Mouse (Mus musculus): ENCODE data around the gene Plaur. TPM values are rescaled to one million over a fixed set of nuclear protein-coding genes. Genes with fewer than 3 reads are reported as not detected.
A peak's percentile ranks its signal among the peaks of the same experiment; 100 is the strongest.
"Not testable (repeated sequence)": the region's sequence is repeated elsewhere in the genome, so short reads cannot be mapped to it uniquely, and the experiment has no call there.

The Plaur gene
- total RNA-seq, 2 experiments from 2014 or later = 2.6 to 3.4 TPM

- no peak for DNase-seq
Observed at GRCm38 (mm10) chr7:24507726-24508114, 45.4 kb downstream of the Plaur start.

DNA sequence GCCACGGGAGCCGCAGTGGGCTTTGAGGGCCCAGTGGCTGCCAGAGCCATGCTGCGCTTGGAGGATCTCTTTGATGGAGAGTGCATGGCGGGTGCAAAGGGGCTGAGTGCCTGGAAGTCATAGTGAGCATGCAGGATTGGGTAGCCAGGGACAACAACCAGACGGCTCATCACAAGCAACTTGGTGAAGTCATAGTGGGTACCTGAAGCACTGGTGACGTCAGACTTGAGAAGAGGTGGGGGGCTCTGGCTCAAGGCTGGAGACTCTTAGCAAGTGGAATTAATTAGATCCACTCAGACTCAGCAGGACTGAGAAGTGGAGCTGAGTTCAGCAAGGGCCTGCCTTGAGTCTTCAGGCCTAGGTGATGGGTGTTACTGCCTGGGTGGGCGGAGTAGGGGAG lies 50.1 kb downstream of the Plaur start, which contains the start of gene AC161166.1:
AC161166.1 (minus strand) TSS at position 101 of the 400 bp plus-strand sequence.
- DNase-seq = no peak

DNA sequence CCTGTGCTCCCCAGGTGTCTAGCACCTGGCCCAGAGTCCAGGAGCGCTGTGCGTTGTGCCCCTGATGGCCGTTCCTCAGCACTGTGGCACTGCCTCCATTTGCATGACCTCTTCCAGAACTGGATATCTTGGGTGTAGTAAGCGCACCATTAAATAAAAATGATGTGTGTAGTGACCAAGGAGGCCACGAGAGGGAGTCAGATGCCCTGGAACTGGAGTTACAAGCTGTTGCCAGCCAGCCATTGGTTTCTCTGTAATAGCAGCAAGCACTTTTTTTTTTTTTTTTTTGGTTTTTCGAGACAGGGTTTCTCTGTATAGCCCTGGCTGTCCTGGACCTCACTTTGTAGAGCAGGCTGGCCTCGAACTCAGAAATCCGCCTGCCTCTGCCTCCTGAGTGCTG lies 54.0 kb downstream of the Plaur start:
- not testable (repeated sequence) for DNase-seq

DNA sequence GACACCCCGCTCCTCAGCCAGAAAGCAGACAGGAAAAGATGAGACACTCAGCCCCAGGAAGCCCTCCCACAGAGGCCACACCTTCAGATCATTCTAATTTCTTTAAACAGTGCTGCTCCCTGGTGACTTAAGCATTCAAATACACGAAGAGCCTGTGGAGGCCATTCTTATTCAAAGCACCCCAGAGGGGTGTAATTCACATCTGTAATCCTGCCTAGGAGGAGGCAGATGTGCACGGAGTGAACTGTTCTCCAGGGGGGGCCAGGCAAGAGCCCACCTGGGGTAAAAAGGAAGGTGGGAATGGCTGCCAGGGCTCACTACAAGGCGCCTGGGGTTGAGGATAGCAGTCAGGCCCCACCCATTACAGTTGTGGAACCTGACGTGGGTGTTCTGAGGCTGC lies 54.8 kb downstream of the Plaur start:
- DNase-seq = no peak

GRCm38 (mm10) chr7:24517654-24518053 lies 55.4 kb downstream of the Plaur start:
- peak in 1 of 2 experiments; percentile 49 for DNase-seq

DNA sequence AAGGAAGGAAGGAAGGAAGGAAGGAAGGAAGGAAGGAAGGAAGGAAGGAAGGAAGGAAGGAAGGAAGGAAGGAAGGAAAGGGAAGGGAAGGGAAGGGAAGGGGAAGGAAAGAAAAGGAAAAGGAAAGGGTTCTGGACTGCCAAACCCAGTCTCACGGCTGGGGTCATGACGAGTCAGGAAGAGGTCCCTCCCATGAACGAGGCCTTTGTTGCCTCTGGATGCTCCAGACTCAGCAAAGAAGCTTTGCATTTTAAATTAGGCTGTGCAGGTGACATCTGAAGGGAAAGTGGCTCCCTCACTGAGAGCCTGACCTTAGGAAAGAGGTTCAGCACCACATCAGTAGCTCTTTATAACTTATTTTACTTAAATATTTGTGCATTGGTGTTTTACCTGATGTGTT lies 56.8 kb downstream of the Plaur start:
- DNase-seq = no peak

DNA sequence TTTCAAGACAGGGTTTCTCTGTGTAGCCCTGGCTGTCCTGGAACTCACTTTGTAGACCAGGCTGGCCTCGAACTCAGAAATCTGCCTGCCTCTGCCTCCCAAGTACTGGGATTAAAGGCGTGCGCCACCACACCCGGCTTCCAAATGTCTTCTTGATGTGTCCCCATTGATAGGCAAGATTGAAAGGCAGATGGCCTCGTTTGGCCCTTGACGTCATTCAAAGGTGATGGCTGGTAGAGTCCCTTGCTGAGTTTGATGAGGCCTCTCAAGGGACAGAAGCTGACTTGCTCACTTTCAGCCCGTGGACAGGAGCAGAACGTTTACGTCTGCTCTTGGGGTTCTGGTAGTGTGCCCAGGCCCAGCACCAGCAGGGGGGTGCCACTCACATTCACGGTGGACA lies 57.8 kb downstream of the Plaur start:
- not testable (repeated sequence) for DNase-seq

DNA sequence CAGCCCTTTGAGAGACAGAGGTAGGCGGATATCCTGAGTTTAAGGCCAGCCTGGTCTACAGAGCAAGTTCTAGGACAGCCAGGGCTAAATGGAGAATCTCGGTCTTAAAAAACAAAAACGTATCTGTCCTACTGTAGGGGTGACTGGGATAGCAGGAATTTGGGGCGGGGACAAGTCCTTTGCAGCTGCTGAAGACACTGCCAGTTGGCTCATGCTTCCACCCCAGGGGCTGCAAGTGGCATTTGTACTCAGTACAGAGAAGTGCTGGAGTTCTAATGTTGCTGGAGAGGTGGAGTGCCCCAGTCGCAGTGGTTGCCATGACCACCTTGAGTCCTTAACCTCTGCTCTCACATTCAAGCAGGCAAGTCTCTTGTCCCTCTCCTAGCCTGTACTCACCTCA lies 60.5 kb downstream of the Plaur start:
- DNase-seq = no peak

GRCm38 (mm10) chr7:24523723-24524122 lies 61.4 kb downstream of the Plaur start:
- no peak for DNase-seq

DNA sequence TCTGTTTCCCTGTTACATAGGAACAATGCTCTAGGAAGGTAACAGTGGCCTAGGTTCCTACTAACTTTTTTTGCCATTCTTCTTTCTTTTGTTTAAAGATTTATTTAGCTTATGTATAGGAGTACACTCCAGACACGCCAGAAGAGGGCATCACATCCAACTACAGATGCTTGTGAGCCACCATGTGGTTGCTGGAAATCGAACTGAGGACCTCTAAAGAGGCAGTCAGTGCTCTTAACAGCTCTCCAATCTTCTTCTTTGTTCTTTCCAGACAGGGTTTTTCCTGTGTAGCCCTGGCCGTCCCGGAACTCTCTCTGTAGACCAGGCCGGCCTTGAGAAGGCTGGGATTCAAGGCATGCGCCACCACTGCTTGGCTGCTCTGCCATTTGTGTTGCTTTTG lies 62.7 kb downstream of the Plaur start:
- DNase-seq = no peak

Other genes starting within 250 kb of the Plaur start
- gene Zfp109, start 224.9 kb upstream of the Plaur start, total RNA-seq (2021) = 1 to 10 TPM; 2.0 to 2.2 TPM
- gene Zfp108, start 207.7 kb upstream of the Plaur start, total RNA-seq (2021) = 1 to 10 TPM; 1.0 to 1.2 TPM
- 1 to 10 TPM; 3.1 to 3.6 TPM for gene Zfp93, start 192.1 kb upstream of the Plaur start, total RNA-seq (2021)
- gene Zfp61, start 161.3 kb upstream of the Plaur start, total RNA-seq (2021) = 1 to 10 TPM; 2.2 to 2.6 TPM
- gene Zfp94, start 145.8 kb upstream of the Plaur start, total RNA-seq (2021) = 1 to 10 TPM; 2.5 TPM
- under 1 TPM in 1 of 2 experiments, not detected in 1; 0.32 TPM for gene Tescl, start 128.5 kb upstream of the Plaur start, total RNA-seq (2021)
- gene Lypd5, start 113.3 kb upstream of the Plaur start, total RNA-seq (2021) = not detected
- 1 to 10 TPM in 1 of 2 experiments, under 1 TPM in 1; 0.69 to 2.4 TPM for gene Kcnn4, start 92.2 kb upstream of the Plaur start, total RNA-seq (2021)
- gene Smg9, start 62.9 kb upstream of the Plaur start, total RNA-seq (2021) = 1 to 10 TPM; 6.6 to 8.4 TPM
- not detected for gene Irgc1, start 10.2 kb upstream of the Plaur start, total RNA-seq (2021)
- 10 to 100 TPM; 15.4 to 24.2 TPM for gene Cadm4, start 19.5 kb downstream of the Plaur start, total RNA-seq (2021)
- 10 to 100 TPM; 13.3 to 20.8 TPM for gene Zfp428, start 44.5 kb downstream of the Plaur start, total RNA-seq (2021)
- not detected for gene AC161166.1, start 50.0 kb downstream of the Plaur start, total RNA-seq (2021)
- gene Irgq, start 68.2 kb downstream of the Plaur start, total RNA-seq (2021) = 10 to 100 TPM; 15.3 to 18.3 TPM
- gene Pinlyp, start 83.6 kb downstream of the Plaur start, total RNA-seq (2021) = not detected
- gene Xrcc1, start 83.8 kb downstream of the Plaur start, total RNA-seq (2021) = 10 to 100 TPM; 21.7 to 23.9 TPM
- gene Ethe1, start 125.1 kb downstream of the Plaur start, total RNA-seq (2021) = 10 to 100 TPM; 61.2 to 71.1 TPM
- gene Zfp575, start 125.2 kb downstream of the Plaur start, total RNA-seq (2021) = under 1 TPM in 1 of 2 experiments, not detected in 1; 0.13 TPM
- under 1 TPM; 0.10 to 0.31 TPM for gene Phldb3, start 148.3 kb downstream of the Plaur start, total RNA-seq (2021)
- gene Lypd3, start 174.1 kb downstream of the Plaur start, total RNA-seq (2021) = not detected
- gene Tex101, start 214.2 kb downstream of the Plaur start, total RNA-seq (2021) = not detected
- gene BC049730, start 246.8 kb downstream of the Plaur start, total RNA-seq (2021) = not detected